Mouse (Mus musculus) adrenal gland, postnatal 36 days (tissue): ENCODE measurements at regions not wholly inside any gene's neighbourhood (a gene's known extent, or its start where the extent isn't known, plus 50 kb on each side); places are given as distances from the start of the nearest gene placed in this dataset.
A peak's percentile ranks its signal among the peaks of the same experiment; 100 is the strongest.

Experiments used
- DNase-seq, 2 experiments: peaks; one replicate each; pipeline ENCODE4 v3.0.0; 2021; ENCODE audit warnings: mixed read lengths in 1 of 2

GRCm38 (mm10) chr7:52915981-52916380 is 900.5 kb upstream of the 1700015G11Rik start:
- DNase-seq: no peak

GRCm38 (mm10) chr7:52911279-52911678 is 895.8 kb upstream of the 1700015G11Rik start:
- no peak for DNase-seq

- peak; percentile 2 to 11 for DNase-seq
Observed at GRCm38 (mm10) chr7:52865755-52866154, 850.2 kb upstream of the 1700015G11Rik start.

GRCm38 (mm10) chr7:52822310-52822709 is 806.8 kb upstream of the 1700015G11Rik start:
- no peak for DNase-seq

GRCm38 (mm10) chr7:52808178-52808577 is 792.6 kb upstream of the 1700015G11Rik start:
- no peak for DNase-seq
